Mouse (Mus musculus) frontal cortex, postnatal 36 days (tissue): Measurements from ENCODE around the gene Saysd1.

Experiments used
- DNase-seq, 2 experiments: peaks; one replicate each; pipeline ENCODE4 v3.0.0; 2022; ENCODE audit warnings: low spot score in 2 of 2

Saysd1 gene

GRCm38 (mm10) chr14:20138484-20139355 lies at the start of gene Saysd1:
Gene Saysd1 (minus strand): TSS chr14:20138534.
- no peak for DNase-seq

GRCm38 (mm10) chr14:20185426-20185825 lies 47.1 kb upstream of the Saysd1 start:
- DNase-seq = no peak

GRCm38 (mm10) chr14:20183701-20184100 lies 45.4 kb upstream of the Saysd1 start:
- DNase-seq = no peak

- no peak for DNase-seq
Measured at GRCm38 (mm10) chr14:20182596-20182995, 44.3 kb upstream of the Saysd1 start.

- peak; percentile 46 to 64 for DNase-seq
Measured at GRCm38 (mm10) chr14:20181466-20181921, 43.2 kb upstream of the Saysd1 start, which contains the start of gene Kcnk5. Gene Kcnk5 (minus strand): TSS chr14:20181809.

GRCm38 (mm10) chr14:20180751-20181162 lies 42.4 kb upstream of the Saysd1 start:
- no peak for DNase-seq

GRCm38 (mm10) chr14:20180304-20180703 lies 42.0 kb upstream of the Saysd1 start:
- DNase-seq = no peak

GRCm38 (mm10) chr14:20179731-20180280 lies 41.5 kb upstream of the Saysd1 start:
- no peak for DNase-seq

- DNase-seq = no peak
Measured at GRCm38 (mm10) chr14:20179080-20179479, 40.7 kb upstream of the Saysd1 start.

GRCm38 (mm10) chr14:20178593-20178992 lies 40.3 kb upstream of the Saysd1 start:
- no peak for DNase-seq

GRCm38 (mm10) chr14:20177494-20178123 lies 39.3 kb upstream of the Saysd1 start:
- no peak for DNase-seq

- no peak for DNase-seq
Measured at GRCm38 (mm10) chr14:20175705-20176104, 37.4 kb upstream of the Saysd1 start.

- no peak for DNase-seq
Measured at GRCm38 (mm10) chr14:20175114-20175513, 36.8 kb upstream of the Saysd1 start.

- DNase-seq = no peak
Measured at GRCm38 (mm10) chr14:20174696-20175095, 36.4 kb upstream of the Saysd1 start.

- DNase-seq = no peak
Measured at GRCm38 (mm10) chr14:20173873-20174490, 35.6 kb upstream of the Saysd1 start.

GRCm38 (mm10) chr14:20172924-20173323 lies 34.6 kb upstream of the Saysd1 start:
- DNase-seq = no peak

GRCm38 (mm10) chr14:20172509-20172908 lies 34.2 kb upstream of the Saysd1 start:
- no peak for DNase-seq

- no peak for DNase-seq
Measured at GRCm38 (mm10) chr14:20171840-20172239, 33.5 kb upstream of the Saysd1 start.

GRCm38 (mm10) chr14:20169251-20169650 lies 30.9 kb upstream of the Saysd1 start:
- no peak for DNase-seq

- DNase-seq = no peak
Measured at GRCm38 (mm10) chr14:20168478-20168877, 30.1 kb upstream of the Saysd1 start.

GRCm38 (mm10) chr14:20168054-20168453 lies 29.7 kb upstream of the Saysd1 start:
- no peak for DNase-seq

GRCm38 (mm10) chr14:20165413-20165812 lies 27.1 kb upstream of the Saysd1 start:
- DNase-seq = no peak
